In genomic region chrX:8101017-8101416, GRCm38 (mm10) we compare ENCODE assay signal across 8 mouse cellular contexts. TPM values are rescaled to one million over a fixed set of nuclear protein-coding genes. Genes with fewer than 3 reads are reported as not detected.
DNase-seq lines count a peak whose midpoint lies in the region; ATAC-seq lines count a peak whose summit lies in the region.

No protein-coding gene starts in this region.

- peak overlapping the region; percentile 9 for H3K4me2 ChIP-seq in forebrain, embryonic 16.5 days (ENCODE audit: low read length)
- no peak overlapping the region for H3K4me2 ChIP-seq in neural tube, embryonic 12.5 days (replicated peaks)

- H3K36me3 ChIP-seq in forebrain, embryonic 16.5 days (ENCODE audit: control insufficient read depth, insufficient read depth), result no peaks in the 10 kb centered on the region
- no peaks in the 10 kb centered on the region for H3K36me3 ChIP-seq in neural tube, embryonic 12.5 days

- no peak; the same call in 1 of the 2 replicates for ATAC-seq in frontal cortex, adult (ENCODE audit: low TSS enrichment)
- peak; percentile 62 for ATAC-seq in forebrain, embryonic 16.5 days
- peak; percentile 13; the same call in 1 of the 2 replicates for ATAC-seq in neural tube, embryonic 12.5 days (ENCODE audit: low FRiP score, low read depth)
- no peak for ATAC-seq in erythroblast, adult 5-6 weeks (replicated peaks; ENCODE audit: low FRiP score, poor library complexity, severe bottlenecking)

- H3K4me3 ChIP-seq in forebrain, embryonic 16.5 days (replicated peaks; ENCODE audit: low read length), result no peak overlapping the region
- no peak overlapping the region for H3K4me3 ChIP-seq in neural tube, embryonic 12.5 days

- H3K9me3 ChIP-seq in forebrain, embryonic 16.5 days (ENCODE audit: control insufficient read depth, low read length), result no peaks in the 10 kb centered on the region
- H3K9me3 ChIP-seq in neural tube, embryonic 12.5 days, result no peaks in the 10 kb centered on the region

- H3K4me1 ChIP-seq in forebrain, embryonic 16.5 days (replicated peaks; ENCODE audit: control insufficient read depth, insufficient read depth, low read length), result peaks cover 5% of the 10 kb centered on the region; the same call in 1 of the 2 replicates
- no peaks in the 10 kb centered on the region for H3K4me1 ChIP-seq in neural tube, embryonic 12.5 days

- DNase-seq in frontal cortex, adult 2 months (ENCODE audit: extremely low spot score in 1 of 2, low spot score in 1 of 2), result peak; percentile 43 to 75
- DNase-seq in MN1 (ENCODE audit: low spot score), result peak; percentile 83
- DNase-seq in left cerebral cortex, adult 8-10 months (ENCODE audit: low spot score in 2 of 2), result peak; percentile 18 to 50
- no peak for DNase-seq in adrenal gland, postnatal 25 days

- peak overlapping the region; percentile 87 for H3K27ac ChIP-seq in forebrain, embryonic 16.5 days (ENCODE audit: low read length)
- no peak overlapping the region for H3K27ac ChIP-seq in neural tube, embryonic 12.5 days

- 9% methylated on average over 3 of the region's 3 CpGs for WGBS in forebrain, embryonic 16.5 days
- WGBS in neural tube, embryonic 12.5 days, result 19% methylated on average over 3 of the region's 3 CpGs

- no peak overlapping the region for H3K9ac ChIP-seq in forebrain, embryonic 16.5 days (replicated peaks; ENCODE audit: low read depth, low read length)
- no peak overlapping the region for H3K9ac ChIP-seq in neural tube, embryonic 12.5 days

- H3K27me3 ChIP-seq in forebrain, embryonic 16.5 days (replicated peaks; ENCODE audit: control insufficient read depth, insufficient read depth, low read length), result no peaks in the 10 kb centered on the region
- no peaks in the 10 kb centered on the region for H3K27me3 ChIP-seq in neural tube, embryonic 12.5 days (replicated peaks)

RNA-seq across cellular contexts. Expression of gene Was, which starts 10.7 kb away (rescaled TPM):
- 1.1 and 1.4 TPM in 2 replicates for polyA plus RNA-seq in frontal cortex, adult 2 months (2012; rRNA removed)
- not detected in 2 replicates for polyA plus RNA-seq in forebrain, embryonic 16.5 days (2015; fragmentation: Nextera tagmentation; extraction: Ambion mirVana)
- 1 to 10 TPM in 3 of 4 experiments, under 1 TPM in 1; 0.82 to 3.6 (median 2.0) TPM for total RNA-seq in left cerebral cortex, adult 8-10 months (2022)
- polyA plus RNA-seq in neural tube, embryonic 12.5 days (2016; fragmentation: Nextera tagmentation; extraction: Ambion mirVana), result 0.22 and 0.23 TPM in 2 replicates
- 24.4 and 27.2 TPM in 2 replicates for total RNA-seq in erythroblast, adult 5-6 weeks (2015; ENCODE audit: low replicate concordance)
- 19.1 and 27.3 TPM in 2 replicates for total RNA-seq in erythroblast, adult 5-6 weeks (2017; ENCODE audit: low replicate concordance)
- total RNA-seq in adrenal gland, postnatal 25 days (2021), result 0.71 and 1.2 TPM in 2 replicates

RNA-seq across cellular contexts. Expression of gene Suv39h1, which starts 26.5 kb away (rescaled TPM):
- polyA plus RNA-seq in frontal cortex, adult 2 months (2012; rRNA removed), result 25.0 and 27.5 TPM in 2 replicates
- polyA plus RNA-seq in forebrain, embryonic 16.5 days (2015; fragmentation: Nextera tagmentation; extraction: Ambion mirVana), result 48.1 and 48.6 TPM in 2 replicates
- total RNA-seq in left cerebral cortex, adult 8-10 months (2022), result 10 to 100 TPM; 24.7 to 27.5 (median 26.6) TPM
- polyA plus RNA-seq in neural tube, embryonic 12.5 days (2016; fragmentation: Nextera tagmentation; extraction: Ambion mirVana), result 58.3 and 63.2 TPM in 2 replicates
- 13.1 and 20.9 TPM in 2 replicates for total RNA-seq in erythroblast, adult 5-6 weeks (2015; ENCODE audit: low replicate concordance)
- 24.1 and 25.7 TPM in 2 replicates for total RNA-seq in erythroblast, adult 5-6 weeks (2017; ENCODE audit: low replicate concordance)
- total RNA-seq in adrenal gland, postnatal 25 days (2021), result 14.7 and 17.7 TPM in 2 replicates

RNA-seq across cellular contexts. Expression of gene Wdr13, which starts 31.7 kb away (rescaled TPM):
- polyA plus RNA-seq in frontal cortex, adult 2 months (2012; rRNA removed), result 221 and 236 TPM in 2 replicates
- polyA plus RNA-seq in forebrain, embryonic 16.5 days (2015; fragmentation: Nextera tagmentation; extraction: Ambion mirVana), result 58.0 and 68.5 TPM in 2 replicates
- total RNA-seq in left cerebral cortex, adult 8-10 months (2022), result 100 to 1,000 TPM; 176 to 202 (median 193) TPM
- 42.6 and 45.0 TPM in 2 replicates for polyA plus RNA-seq in neural tube, embryonic 12.5 days (2016; fragmentation: Nextera tagmentation; extraction: Ambion mirVana)
- total RNA-seq in erythroblast, adult 5-6 weeks (2015; ENCODE audit: low replicate concordance), result 3.1 and 7.7 TPM in 2 replicates
- 7.9 and 15.5 TPM in 2 replicates for total RNA-seq in erythroblast, adult 5-6 weeks (2017; ENCODE audit: low replicate concordance)
- total RNA-seq in adrenal gland, postnatal 25 days (2021), result 71.8 and 74.9 TPM in 2 replicates

RNA-seq across cellular contexts. Expression of gene Rbm3, which starts 44.7 kb away (rescaled TPM):
- polyA plus RNA-seq in frontal cortex, adult 2 months (2012; rRNA removed), result 216 and 235 TPM in 2 replicates
- 357 and 393 TPM in 2 replicates for polyA plus RNA-seq in forebrain, embryonic 16.5 days (2015; fragmentation: Nextera tagmentation; extraction: Ambion mirVana)
- 100 to 1,000 TPM; 134 to 198 (median 155) TPM for total RNA-seq in left cerebral cortex, adult 8-10 months (2022)
- polyA plus RNA-seq in neural tube, embryonic 12.5 days (2016; fragmentation: Nextera tagmentation; extraction: Ambion mirVana), result 397 and 400 TPM in 2 replicates
- total RNA-seq in erythroblast, adult 5-6 weeks (2015; ENCODE audit: low replicate concordance), result 309 and 358 TPM in 2 replicates
- 298 and 314 TPM in 2 replicates for total RNA-seq in erythroblast, adult 5-6 weeks (2017; ENCODE audit: low replicate concordance)
- 78.5 and 115 TPM in 2 replicates for total RNA-seq in adrenal gland, postnatal 25 days (2021)

Comparison
In these comparisons a context has a peak if more than half of its experiments do, and no peak if none do; other contexts are left out.
1. ATAC-seq: peak in forebrain, embryonic 16.5 days (single experiment) and neural tube, embryonic 12.5 days (single experiment); none in frontal cortex, adult (single experiment) and erythroblast, adult 5-6 weeks (single experiment).